Mouse (Mus musculus): ENCODE data around the gene Mtr.

DNA sequence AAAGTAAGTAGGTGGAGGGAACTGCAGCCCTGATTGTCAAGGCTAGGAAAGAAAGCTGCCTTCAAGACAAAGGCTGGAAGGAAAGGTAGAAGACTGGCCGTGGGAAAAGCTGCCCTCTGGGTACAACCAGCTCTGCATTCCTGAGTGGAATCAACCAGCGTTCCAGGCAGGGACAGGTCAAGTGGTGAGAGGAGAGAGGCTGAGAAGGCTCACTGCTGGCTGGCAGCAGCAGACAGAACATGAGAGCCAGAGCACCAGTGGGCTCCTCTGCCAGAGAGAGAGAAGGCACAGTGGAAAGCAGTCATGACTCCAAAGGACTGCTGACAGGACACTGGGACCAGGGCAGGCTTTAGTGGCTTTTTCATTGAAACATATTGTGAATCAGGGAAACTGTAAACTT is 46.9 kb downstream of the Mtr start:
- TF ChIP-seq CTCF (IDR thresholded peaks at IDR 0.05; ENCODE audit: insufficient read depth, low read length) (no peak), POLR2A (IDR thresholded peaks at IDR 0.05; ENCODE audit: borderline replicate concordance, extremely low read depth, low read depth, low read length) (no peak)

All from lung, adult 2 months (tissue).